Mouse (Mus musculus): ENCODE results near the gene Vmn1r171. TPM values are rescaled to one million over a fixed set of nuclear protein-coding genes. Genes with fewer than 3 reads are reported as not detected.
"Not testable (repeated sequence)": the region's sequence is repeated elsewhere in the genome, so short reads cannot be mapped to it uniquely, and the experiment has no call there.

The Vmn1r171 gene
- not detected in 2 replicates for polyA plus RNA-seq (2012; ENCODE audit: insufficient read depth, insufficient read length, missing spikeins)

DNA sequence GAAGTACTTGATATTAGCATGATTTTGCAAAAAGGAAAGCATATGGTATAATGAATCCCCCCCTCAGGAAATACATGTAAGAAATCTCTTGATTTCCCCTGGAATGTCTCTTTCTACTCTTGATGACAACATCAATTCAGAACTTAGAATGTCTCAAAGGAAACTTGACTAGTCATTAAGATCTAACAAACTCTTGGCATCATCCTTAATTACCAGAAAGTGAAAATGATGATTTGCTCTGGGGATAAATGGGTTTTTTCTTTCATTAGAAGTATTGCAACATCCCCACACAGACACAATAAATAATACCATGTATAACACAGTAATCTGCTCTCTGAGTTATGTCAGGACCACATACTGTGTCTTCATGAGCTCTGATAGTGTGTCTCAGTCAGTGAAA, at the start of gene Vmn1r171:
Gene Vmn1r171 (plus strand): TSS at position 301 of the 400 bp plus-strand sequence.
- Histone ChIP-seq H3K27ac (ENCODE audit: insufficient read depth, low read depth, low read length) (no peak within 1 kb of the TSS), H3K4me3 (ENCODE audit: insufficient read depth, low read length) (no peak within 1 kb of the TSS), H3K4me1 (ENCODE audit: control insufficient read depth, insufficient read depth, low read length) (no peaks in the 10 kb centered on the region)
- TF ChIP-seq POLR2A (IDR thresholded peaks at IDR 0.05; ENCODE audit: borderline replicate concordance, low read depth, low read length) (no peak), CTCF (IDR thresholded peaks at IDR 0.05; ENCODE audit: low read depth, low read length) (no peak)

- H3K4me3 ChIP-seq (ENCODE audit: insufficient read depth, low read length); H3K4me1 ChIP-seq (ENCODE audit: control insufficient read depth, insufficient read depth, low read length); H3K27ac ChIP-seq (ENCODE audit: insufficient read depth, low read depth, low read length): not testable (repeated sequence)
Measured at GRCm38 (mm10) chr7:23605875-23606274, 24.6 kb upstream of the Vmn1r171 start, which contains the start of gene Vmn1r170. Gene Vmn1r170, plus strand, starts transcription at chr7:23606175.

GRCm38 (mm10) chr7:23658016-23658415, 27.5 kb downstream of the Vmn1r171 start, which contains the start of gene Vmn1r172:
Gene Vmn1r172, plus strand, starts transcription at chr7:23658316.
- TF ChIP-seq POLR2A (IDR thresholded peaks at IDR 0.05; ENCODE audit: borderline replicate concordance, low read depth, low read length): no peak
- Histone ChIP-seq H3K4me1 (ENCODE audit: control insufficient read depth, insufficient read depth, low read length) (no peaks in the 10 kb centered on the region), H3K27ac (ENCODE audit: insufficient read depth, low read depth, low read length) (no peak within 1 kb of the TSS), H3K4me3 (ENCODE audit: insufficient read depth, low read length) (no peak within 1 kb of the TSS)

Other genes starting within 250 kb of the Vmn1r171 start
- gene Nlrp5, start 244.8 kb upstream of the Vmn1r171 start, polyA plus RNA-seq (2012; ENCODE audit: insufficient read depth, insufficient read length, missing spikeins): not detected in 2 replicates
- not detected in 2 replicates for gene Vmn1r167, start 123.5 kb upstream of the Vmn1r171 start, polyA plus RNA-seq (2012; ENCODE audit: insufficient read depth, insufficient read length, missing spikeins)
- not detected in 2 replicates for gene Vmn1r168, start 91.0 kb upstream of the Vmn1r171 start, polyA plus RNA-seq (2012; ENCODE audit: insufficient read depth, insufficient read length, missing spikeins)
- not detected in 2 replicates for gene Vmn1r169, start 55.2 kb upstream of the Vmn1r171 start, polyA plus RNA-seq (2012; ENCODE audit: insufficient read depth, insufficient read length, missing spikeins)
- not detected in 2 replicates for gene Vmn1r170, start 24.5 kb upstream of the Vmn1r171 start, polyA plus RNA-seq (2012; ENCODE audit: insufficient read depth, insufficient read length, missing spikeins)
- gene Vmn1r172, start 27.6 kb downstream of the Vmn1r171 start, polyA plus RNA-seq (2012; ENCODE audit: insufficient read depth, insufficient read length, missing spikeins): not detected in 2 replicates
- gene Vmn1r173, start 70.0 kb downstream of the Vmn1r171 start, polyA plus RNA-seq (2012; ENCODE audit: insufficient read depth, insufficient read length, missing spikeins): not detected in 2 replicates
- 0.09 TPM in 1 of 2 replicates, not detected in the other for gene Vmn1r174, start 121.5 kb downstream of the Vmn1r171 start, polyA plus RNA-seq (2012; ENCODE audit: insufficient read depth, insufficient read length, missing spikeins)
- gene Vmn1r175, start 179.9 kb downstream of the Vmn1r171 start, polyA plus RNA-seq (2012; ENCODE audit: insufficient read depth, insufficient read length, missing spikeins): not detected in 2 replicates
- not detected in 2 replicates for gene Vmn1r176, start 206.7 kb downstream of the Vmn1r171 start, polyA plus RNA-seq (2012; ENCODE audit: insufficient read depth, insufficient read length, missing spikeins)
- not detected in 2 replicates for gene Vmn1r177, start 235.7 kb downstream of the Vmn1r171 start, polyA plus RNA-seq (2012; ENCODE audit: insufficient read depth, insufficient read length, missing spikeins)

Measured in bone marrow macrophage, adult 2 months (primary cell).